Mouse (Mus musculus): Measurements from ENCODE around the gene Slc26a5. TPM values are rescaled to one million over a fixed set of nuclear protein-coding genes. Genes with fewer than 3 reads are reported as not detected.

Slc26a5 gene
- not detected in 2 replicates for polyA plus RNA-seq (2014; fragmentation: Nextera tagmentation; extraction: Ambion mirVana)

GRCm38 (mm10) chr5:21865346-21866107 lies at the start of gene Slc26a5:
Gene Slc26a5 (minus strand): TSS chr5:21865604.
- H3K9ac ChIP-seq (ENCODE audit: low read depth, low read length): peak within 1 kb of the TSS; percentile 14; the same call in 1 of the 2 replicates
- no peaks in the 10 kb centered on the region for H3K9me3 ChIP-seq (ENCODE audit: control insufficient read depth, low read length)
- no peaks in the 10 kb centered on the region for H3K36me3 ChIP-seq (ENCODE audit: control insufficient read depth, insufficient read depth, low read length)
- H3K4me1 ChIP-seq (ENCODE audit: control insufficient read depth, insufficient read depth, low read length): peaks cover 4% of the 10 kb centered on the region; the same call in 1 of the 2 replicates
- H3K27me3 ChIP-seq (replicated peaks; ENCODE audit: control insufficient read depth, insufficient read depth, low read length): 0 out of 2 replicates have a peak, but pooled peaks cover 4% of the 10 kb centered on the region
- DNase-seq (ENCODE audit: low spot score): peak; percentile 24
- WGBS: 2% methylated on average over 29 of the region's 29 CpGs
- no peak within 1 kb of the TSS for H3K27ac ChIP-seq (replicated peaks; ENCODE audit: low read depth, low read length)
- ATAC-seq (ENCODE audit: low read depth): peak; percentile 82
- peak within 1 kb of the TSS; percentile 25 for H3K4me3 ChIP-seq (ENCODE audit: low read depth, low read length)
- H3K4me2 ChIP-seq (ENCODE audit: low read depth, low read length): peak within 1 kb of the TSS; percentile 55

GRCm38 (mm10) chr5:21914776-21915175 lies 49.4 kb upstream of the Slc26a5 start:
- WGBS: 58% methylated on average over 3 of the region's 3 CpGs
- H3K4me1 ChIP-seq (ENCODE audit: control insufficient read depth, insufficient read depth, low read length): no peaks in the 10 kb centered on the region
- ATAC-seq (ENCODE audit: low read depth) (no peak), DNase-seq (ENCODE audit: low spot score) (no peak)
- no peak overlapping the region for H3K4me2 ChIP-seq (ENCODE audit: low read depth, low read length)
- H3K27me3 ChIP-seq (replicated peaks; ENCODE audit: control insufficient read depth, insufficient read depth, low read length): no peaks in the 10 kb centered on the region
- no peak overlapping the region for H3K9ac ChIP-seq (ENCODE audit: low read depth, low read length)
- no peak overlapping the region for H3K27ac ChIP-seq (replicated peaks; ENCODE audit: low read depth, low read length)
- H3K9me3 ChIP-seq (ENCODE audit: control insufficient read depth, low read length): 0 out of 2 replicates have a peak, but pooled peaks cover 3% of the 10 kb centered on the region
- no peaks in the 10 kb centered on the region for H3K36me3 ChIP-seq (ENCODE audit: control insufficient read depth, insufficient read depth, low read length)
- H3K4me3 ChIP-seq (ENCODE audit: low read depth, low read length): no peak overlapping the region

GRCm38 (mm10) chr5:21912835-21913530 lies 47.6 kb upstream of the Slc26a5 start:
- 0 out of 2 replicates have a peak, but pooled peaks cover 3% of the 10 kb centered on the region for H3K9me3 ChIP-seq (ENCODE audit: control insufficient read depth, low read length)
- H3K4me3 ChIP-seq (ENCODE audit: low read depth, low read length): no peak overlapping the region
- WGBS: 84% methylated on average over 23 of the region's 23 CpGs
- H3K9ac ChIP-seq (ENCODE audit: low read depth, low read length): no peak overlapping the region
- H3K36me3 ChIP-seq (ENCODE audit: control insufficient read depth, insufficient read depth, low read length): no peaks in the 10 kb centered on the region
- H3K4me2 ChIP-seq (ENCODE audit: low read depth, low read length): no peak overlapping the region
- no peak overlapping the region for H3K27ac ChIP-seq (replicated peaks; ENCODE audit: low read depth, low read length)
- no peaks in the 10 kb centered on the region for H3K27me3 ChIP-seq (replicated peaks; ENCODE audit: control insufficient read depth, insufficient read depth, low read length)
- DNase-seq (ENCODE audit: low spot score) (no peak), ATAC-seq (ENCODE audit: low read depth) (no peak)
- H3K4me1 ChIP-seq (ENCODE audit: control insufficient read depth, insufficient read depth, low read length): no peaks in the 10 kb centered on the region

- WGBS: 92% methylated on average over 12 of the region's 12 CpGs
- H3K4me1 ChIP-seq (ENCODE audit: control insufficient read depth, insufficient read depth, low read length): no peaks in the 10 kb centered on the region
- H3K36me3 ChIP-seq (ENCODE audit: control insufficient read depth, insufficient read depth, low read length): no peaks in the 10 kb centered on the region
- DNase-seq (ENCODE audit: low spot score) (no peak), ATAC-seq (ENCODE audit: low read depth) (no peak)
- no peak overlapping the region for H3K9ac ChIP-seq (ENCODE audit: low read depth, low read length)
- no peaks in the 10 kb centered on the region for H3K9me3 ChIP-seq (ENCODE audit: control insufficient read depth, low read length)
- H3K27me3 ChIP-seq (replicated peaks; ENCODE audit: control insufficient read depth, insufficient read depth, low read length): no peaks in the 10 kb centered on the region
- H3K4me3 ChIP-seq (ENCODE audit: low read depth, low read length): no peak overlapping the region
- H3K27ac ChIP-seq (replicated peaks; ENCODE audit: low read depth, low read length): no peak overlapping the region
- no peak overlapping the region for H3K4me2 ChIP-seq (ENCODE audit: low read depth, low read length)
Measured at GRCm38 (mm10) chr5:21910726-21911125, 45.3 kb upstream of the Slc26a5 start.

GRCm38 (mm10) chr5:21909713-21910112 lies 44.3 kb upstream of the Slc26a5 start:
- Histone ChIP-seq H3K36me3 (ENCODE audit: control insufficient read depth, insufficient read depth, low read length) (no peaks in the 10 kb centered on the region), H3K9me3 (ENCODE audit: control insufficient read depth, low read length) (no peaks in the 10 kb centered on the region), H3K4me1 (ENCODE audit: control insufficient read depth, insufficient read depth, low read length) (no peaks in the 10 kb centered on the region), H3K4me3 (ENCODE audit: low read depth, low read length) (no peak overlapping the region), H3K4me2 (ENCODE audit: low read depth, low read length) (no peak overlapping the region), H3K27ac (replicated peaks; ENCODE audit: low read depth, low read length) (no peak overlapping the region), H3K9ac (ENCODE audit: low read depth, low read length) (no peak overlapping the region), H3K27me3 (replicated peaks; ENCODE audit: control insufficient read depth, insufficient read depth, low read length) (no peaks in the 10 kb centered on the region)
- no peak for DNase-seq (ENCODE audit: low spot score)
- 82% methylated on average over 3 of the region's 3 CpGs for WGBS
- no peak for ATAC-seq (ENCODE audit: low read depth)

GRCm38 (mm10) chr5:21901411-21901810 lies 36.0 kb upstream of the Slc26a5 start:
- H3K27me3 ChIP-seq (replicated peaks; ENCODE audit: control insufficient read depth, insufficient read depth, low read length): no peaks in the 10 kb centered on the region
- H3K4me1 ChIP-seq (ENCODE audit: control insufficient read depth, insufficient read depth, low read length): no peaks in the 10 kb centered on the region
- DNase-seq (ENCODE audit: low spot score) (no peak), ATAC-seq (ENCODE audit: low read depth) (no peak)
- no peak overlapping the region for H3K27ac ChIP-seq (replicated peaks; ENCODE audit: low read depth, low read length)
- no peaks in the 10 kb centered on the region for H3K36me3 ChIP-seq (ENCODE audit: control insufficient read depth, insufficient read depth, low read length)
- 46% methylated on average over 12 of the region's 12 CpGs for WGBS
- H3K9me3 ChIP-seq (ENCODE audit: control insufficient read depth, low read length): no peaks in the 10 kb centered on the region
- H3K4me3 ChIP-seq (ENCODE audit: low read depth, low read length): no peak overlapping the region
- no peak overlapping the region for H3K9ac ChIP-seq (ENCODE audit: low read depth, low read length)
- H3K4me2 ChIP-seq (ENCODE audit: low read depth, low read length): no peak overlapping the region

- Histone ChIP-seq H3K4me1 (ENCODE audit: control insufficient read depth, insufficient read depth, low read length) (no peaks in the 10 kb centered on the region), H3K27me3 (replicated peaks; ENCODE audit: control insufficient read depth, insufficient read depth, low read length) (no peaks in the 10 kb centered on the region), H3K9ac (ENCODE audit: low read depth, low read length) (no peak overlapping the region), H3K4me3 (ENCODE audit: low read depth, low read length) (no peak overlapping the region), H3K27ac (replicated peaks; ENCODE audit: low read depth, low read length) (no peak overlapping the region), H3K9me3 (ENCODE audit: control insufficient read depth, low read length) (no peaks in the 10 kb centered on the region), H3K36me3 (ENCODE audit: control insufficient read depth, insufficient read depth, low read length) (no peaks in the 10 kb centered on the region), H3K4me2 (ENCODE audit: low read depth, low read length) (no peak overlapping the region)
- ATAC-seq (ENCODE audit: low read depth) (no peak), DNase-seq (ENCODE audit: low spot score) (no peak)
- 53% methylated on average over 6 of the region's 6 CpGs for WGBS
Measured at GRCm38 (mm10) chr5:21900891-21901290, 35.5 kb upstream of the Slc26a5 start.

- H3K4me3 ChIP-seq (ENCODE audit: low read depth, low read length): no peak overlapping the region
- no peak overlapping the region for H3K9ac ChIP-seq (ENCODE audit: low read depth, low read length)
- H3K27me3 ChIP-seq (replicated peaks; ENCODE audit: control insufficient read depth, insufficient read depth, low read length): no peaks in the 10 kb centered on the region
- no peaks in the 10 kb centered on the region for H3K4me1 ChIP-seq (ENCODE audit: control insufficient read depth, insufficient read depth, low read length)
- ATAC-seq (ENCODE audit: low read depth) (no peak), DNase-seq (ENCODE audit: low spot score) (no peak)
- H3K36me3 ChIP-seq (ENCODE audit: control insufficient read depth, insufficient read depth, low read length): no peaks in the 10 kb centered on the region
- no peak overlapping the region for H3K27ac ChIP-seq (replicated peaks; ENCODE audit: low read depth, low read length)
- no peak overlapping the region for H3K4me2 ChIP-seq (ENCODE audit: low read depth, low read length)
- H3K9me3 ChIP-seq (ENCODE audit: control insufficient read depth, low read length): no peaks in the 10 kb centered on the region
- WGBS: 78% methylated on average over 6 of the region's 6 CpGs
Measured at GRCm38 (mm10) chr5:21898875-21899274, 33.5 kb upstream of the Slc26a5 start.
